Mouse (Mus musculus) embryonic fibroblast, embryonic 13.5 days (primary cell): ENCODE measurements at regions not wholly inside any gene's neighbourhood (a gene's known extent, or its start where the extent isn't known, plus 50 kb on each side); places are given as distances from the start of the nearest gene placed in this dataset.

Experiments used
- H3K27ac ChIP-seq: 2 replicates; pipeline ENCODE4 v1.5.1; 2012; ENCODE audit warnings: low read length, control low read depth, inconsistent platforms; ENCODE audit not compliant: insufficient read depth
- H3K4me1 ChIP-seq: 2 replicates; pipeline ENCODE4 v1.6.1; 2011; ENCODE audit warnings: low read length; ENCODE audit not compliant: control insufficient read depth, insufficient read depth
- H3K4me3 ChIP-seq: 2 replicates; pipeline ENCODE4 v1.5.1; 2011; ENCODE audit warnings: mild to moderate bottlenecking, control low read depth, low read length; ENCODE audit not compliant: insufficient read depth
- CTCF ChIP-seq: IDR thresholded peaks from 2 replicates; pipeline ENCODE4 v1.5.1; 2011; ENCODE audit warnings: mild to moderate bottlenecking, control low read depth, low read length, moderate library complexity, borderline replicate concordance; ENCODE audit not compliant: insufficient read depth
- POLR2A ChIP-seq: IDR thresholded peaks from 2 replicates; pipeline ENCODE4 v1.6.1; 2011; ENCODE audit warnings: low read depth, mild to moderate bottlenecking, control low read depth, low read length, moderate library complexity

GRCm38 (mm10) chr1:105206216-105206615 is 150.3 kb downstream of the Rnf152 start:
- no peaks in the 10 kb centered on the region for H3K4me1 ChIP-seq
- TF ChIP-seq POLR2A, result no peak
- no peak for TF ChIP-seq CTCF
- H3K27ac ChIP-seq, result no peak overlapping the region
- H3K4me3 ChIP-seq, result no peak overlapping the region

- no peak overlapping the region for H3K27ac ChIP-seq
- peaks cover 3% of the 10 kb centered on the region; the same call in 1 of the 2 replicates for H3K4me1 ChIP-seq
- TF ChIP-seq POLR2A (no peak), CTCF (no peak)
- no peak overlapping the region for H3K4me3 ChIP-seq
Measured at GRCm38 (mm10) chr1:105199305-105199704, 157.2 kb downstream of the Rnf152 start.

GRCm38 (mm10) chr1:105191126-105191525 is 165.4 kb downstream of the Rnf152 start:
- Histone ChIP-seq H3K4me3 (no peak overlapping the region), H3K4me1 (no peaks in the 10 kb centered on the region), H3K27ac (no peak overlapping the region)
- TF ChIP-seq POLR2A (no peak), CTCF (no peak)

- Histone ChIP-seq H3K4me1 (peaks cover 5% of the 10 kb centered on the region; the same call in 1 of the 2 replicates), H3K27ac (no peak overlapping the region), H3K4me3 (no peak overlapping the region)
- TF ChIP-seq POLR2A, result no peak
- TF ChIP-seq CTCF, result no peak
Measured at GRCm38 (mm10) chr1:105188920-105189266, 167.6 kb downstream of the Rnf152 start.

- no peak for TF ChIP-seq CTCF
- TF ChIP-seq POLR2A, result no peak
- no peak overlapping the region for H3K4me3 ChIP-seq
- H3K4me1 ChIP-seq, result peaks cover 5% of the 10 kb centered on the region; the same call in 1 of the 2 replicates
- no peak overlapping the region for H3K27ac ChIP-seq
Measured at GRCm38 (mm10) chr1:105188210-105188919, 168.1 kb downstream of the Rnf152 start.

- Histone ChIP-seq H3K4me3 (no peak overlapping the region), H3K27ac (peak overlapping the region; percentile 2; the same call in 1 of the 2 replicates), H3K4me1 (peaks cover 5% of the 10 kb centered on the region; the same call in 1 of the 2 replicates)
- TF ChIP-seq CTCF (no peak), POLR2A (no peak)
Measured at GRCm38 (mm10) chr1:105184470-105184869, 172.0 kb downstream of the Rnf152 start.

GRCm38 (mm10) chr1:105179371-105179823 is 177.1 kb downstream of the Rnf152 start:
- Histone ChIP-seq H3K4me1 (0 out of 2 replicates have a peak, but pooled peaks cover under 1% of the 10 kb centered on the region), H3K4me3 (no peak overlapping the region), H3K27ac (no peak overlapping the region)
- TF ChIP-seq POLR2A (no peak), CTCF (no peak)

- Histone ChIP-seq H3K27ac (no peak overlapping the region), H3K4me1 (no peaks in the 10 kb centered on the region), H3K4me3 (no peak overlapping the region)
- TF ChIP-seq POLR2A, result no peak
Measured at GRCm38 (mm10) chr1:105178773-105179172, 177.7 kb downstream of the Rnf152 start.

- H3K4me1 ChIP-seq, result no peaks in the 10 kb centered on the region
- no peak for TF ChIP-seq POLR2A
- H3K27ac ChIP-seq, result no peak overlapping the region
- no peak overlapping the region for H3K4me3 ChIP-seq
Measured at GRCm38 (mm10) chr1:105177938-105178337, 178.6 kb downstream of the Rnf152 start.

GRCm38 (mm10) chr1:105177015-105177762 is 179.3 kb downstream of the Rnf152 start:
- TF ChIP-seq POLR2A, result no peak
- TF ChIP-seq CTCF, result no peak
- Histone ChIP-seq H3K27ac (no peak overlapping the region), H3K4me1 (no peaks in the 10 kb centered on the region), H3K4me3 (no peak overlapping the region)
